Mouse (Mus musculus) thymus, postnatal 4 days (tissue): ENCODE results near the gene Sycp3.
"Not testable (repeated sequence)": the region's sequence is repeated elsewhere in the genome, so short reads cannot be mapped to it uniquely, and the experiment has no call there.

Experiments used
- DNase-seq: peaks from one replicate; pipeline ENCODE4 v3.0.0; 2021

The Sycp3 gene

DNA sequence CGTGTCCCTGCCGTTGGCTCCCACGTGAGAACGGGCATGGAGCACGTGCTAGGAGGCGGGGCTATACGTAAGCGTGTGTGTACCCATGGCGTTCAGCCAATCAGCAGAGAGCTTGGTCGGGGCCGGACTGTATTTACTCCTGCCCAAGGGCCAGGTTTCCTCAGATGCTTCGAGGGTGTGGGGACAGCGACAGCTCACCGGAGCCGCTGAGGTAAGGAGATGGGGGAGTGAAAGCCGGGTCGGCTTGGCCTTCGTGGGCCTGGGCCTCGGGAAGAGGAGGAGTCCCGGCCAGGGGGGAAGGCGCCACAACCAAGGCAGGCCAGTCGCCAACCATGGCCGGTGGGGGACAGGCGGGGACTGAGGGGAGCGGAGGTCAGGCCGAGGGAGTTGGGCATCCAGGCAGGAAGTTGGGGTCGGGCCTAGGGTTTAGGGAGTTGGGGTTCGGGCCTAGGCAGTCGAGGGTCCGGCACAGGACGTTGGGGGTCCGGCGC, at the start of gene Sycp3:
Gene Sycp3, plus strand, starts transcription at position 68 of the 491 bp plus-strand sequence.
- no peak for DNase-seq

DNA sequence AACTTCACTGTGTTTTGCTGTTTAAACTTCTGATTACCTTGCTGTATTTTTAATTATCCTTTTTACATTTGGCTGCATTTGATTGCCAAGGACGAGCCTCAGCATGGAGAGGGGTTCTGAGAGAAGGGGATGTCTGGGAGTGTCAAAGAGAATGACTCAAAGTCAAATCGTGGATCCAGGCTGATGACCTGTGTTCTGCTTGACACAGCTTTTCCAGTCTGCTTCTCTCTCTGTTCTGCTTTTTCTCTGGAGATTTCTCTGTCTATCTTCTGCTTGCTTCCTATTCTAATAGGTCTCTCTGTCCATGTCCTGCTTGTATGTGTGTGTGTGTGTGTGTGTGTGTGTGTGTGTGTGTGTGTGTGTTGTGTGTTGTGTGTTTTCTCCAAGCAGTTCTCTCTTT, 49.6 kb upstream of the Sycp3 start:
- no peak for DNase-seq

DNA sequence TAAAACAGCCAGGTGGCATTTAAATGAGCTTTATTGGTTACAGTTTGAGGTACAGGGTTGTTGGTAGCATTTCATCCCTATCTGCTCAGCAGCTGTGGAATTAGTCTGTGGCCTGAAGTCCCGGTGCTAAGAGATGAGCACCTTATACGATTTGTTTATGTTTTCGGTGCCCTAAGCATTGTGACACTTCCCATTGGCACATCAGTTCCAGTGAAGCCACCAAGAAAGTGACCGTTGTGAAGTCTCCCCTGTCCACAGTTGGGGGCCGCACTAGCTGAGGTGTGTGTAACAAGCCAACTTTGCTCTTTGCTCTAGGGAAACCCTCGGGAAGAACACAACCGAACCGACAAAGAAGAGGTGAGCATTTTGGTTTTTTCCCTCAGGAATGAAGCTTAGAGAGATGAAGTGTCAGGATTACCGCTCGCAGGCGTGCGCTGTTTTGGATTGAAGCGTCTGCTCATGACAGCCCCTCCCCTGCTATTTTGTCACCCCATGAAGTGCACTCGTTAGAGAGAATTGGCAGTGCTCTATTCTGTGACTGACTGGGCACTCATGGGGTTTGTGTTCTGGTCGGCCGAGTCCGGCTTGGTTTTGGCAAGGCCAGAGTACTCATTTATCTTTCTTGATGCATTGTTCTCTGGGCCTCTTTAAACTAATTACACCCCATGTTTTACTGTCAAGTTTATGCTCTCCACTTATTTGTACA, 46.9 kb upstream of the Sycp3 start:
- DNase-seq, result no peak

DNA sequence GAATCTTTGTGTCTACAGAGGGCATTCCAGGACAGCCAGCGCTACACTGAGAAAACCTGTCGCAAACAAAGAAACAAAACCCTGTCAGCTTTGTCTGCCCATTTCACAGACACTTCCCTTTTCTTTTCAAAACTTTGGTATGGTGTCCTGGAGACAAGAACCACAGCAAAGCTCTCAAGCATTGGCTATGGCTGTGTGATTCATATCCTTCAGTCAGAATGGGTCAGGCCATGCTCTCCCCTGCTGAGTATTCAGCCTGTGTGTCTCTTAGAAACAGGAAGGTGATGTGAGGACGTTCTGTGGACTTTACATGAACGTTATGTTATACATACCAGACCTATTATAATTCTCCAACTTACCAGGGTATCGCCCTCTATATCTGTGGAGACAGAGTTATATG, 41.7 kb upstream of the Sycp3 start:
- DNase-seq, result no peak

DNA sequence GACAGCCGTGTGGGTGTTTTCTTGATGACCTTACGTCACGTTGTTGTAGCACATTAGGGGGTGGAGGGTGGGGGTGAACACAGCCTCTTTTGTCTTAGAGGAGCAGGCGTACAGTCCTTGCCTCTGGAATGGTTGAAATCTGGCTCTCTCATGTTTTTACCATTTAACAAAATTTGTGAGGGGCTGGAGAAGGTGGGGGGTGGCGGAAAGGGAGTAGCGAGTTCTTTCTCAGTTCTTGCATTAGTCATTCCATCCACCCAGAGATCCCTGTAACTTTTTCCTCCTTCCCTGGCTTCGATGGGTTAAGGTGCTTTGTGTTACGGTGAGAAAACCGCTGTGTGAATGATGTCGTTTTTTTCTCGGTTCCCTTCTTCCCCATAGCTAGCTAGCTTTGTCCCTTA, 39.2 kb upstream of the Sycp3 start:
- DNase-seq, result no peak

DNA sequence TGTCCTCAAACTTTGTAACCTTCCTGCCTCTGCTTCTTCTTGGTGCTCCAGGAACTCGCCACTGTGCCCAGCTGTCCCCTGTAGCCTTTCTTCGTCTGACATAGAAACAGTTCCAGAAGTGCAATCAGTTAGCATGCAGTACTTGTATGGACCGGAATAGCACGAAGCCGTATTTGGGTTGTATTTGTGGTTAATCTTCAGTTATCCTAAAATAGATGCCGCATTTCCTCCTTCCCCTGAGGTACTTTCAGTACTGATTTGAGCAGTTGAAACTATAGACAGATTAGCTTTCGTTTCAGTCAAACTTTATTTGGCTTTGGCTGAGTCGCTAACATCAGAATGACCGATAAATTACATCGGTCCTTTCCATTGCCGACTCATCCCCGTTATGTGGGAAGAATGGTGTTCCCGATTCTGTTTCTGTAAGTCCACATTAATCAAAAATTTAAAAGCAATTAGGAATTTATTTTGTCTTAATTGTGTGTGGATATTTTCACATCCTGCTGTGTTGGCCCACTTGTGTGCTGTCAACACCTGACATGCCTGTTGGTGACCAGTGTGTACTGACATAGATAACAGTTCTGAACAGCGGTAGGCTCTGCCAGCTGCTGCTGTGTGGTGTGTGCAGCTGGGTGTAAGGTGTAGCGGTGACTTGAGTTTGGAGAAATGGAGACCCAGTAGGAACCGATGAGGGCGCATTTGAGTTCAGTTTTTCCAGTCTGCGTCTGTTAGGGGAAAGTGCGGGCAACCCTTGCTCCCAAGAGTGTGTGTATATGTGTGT, 38.5 kb upstream of the Sycp3 start:
- DNase-seq, result no peak

DNA sequence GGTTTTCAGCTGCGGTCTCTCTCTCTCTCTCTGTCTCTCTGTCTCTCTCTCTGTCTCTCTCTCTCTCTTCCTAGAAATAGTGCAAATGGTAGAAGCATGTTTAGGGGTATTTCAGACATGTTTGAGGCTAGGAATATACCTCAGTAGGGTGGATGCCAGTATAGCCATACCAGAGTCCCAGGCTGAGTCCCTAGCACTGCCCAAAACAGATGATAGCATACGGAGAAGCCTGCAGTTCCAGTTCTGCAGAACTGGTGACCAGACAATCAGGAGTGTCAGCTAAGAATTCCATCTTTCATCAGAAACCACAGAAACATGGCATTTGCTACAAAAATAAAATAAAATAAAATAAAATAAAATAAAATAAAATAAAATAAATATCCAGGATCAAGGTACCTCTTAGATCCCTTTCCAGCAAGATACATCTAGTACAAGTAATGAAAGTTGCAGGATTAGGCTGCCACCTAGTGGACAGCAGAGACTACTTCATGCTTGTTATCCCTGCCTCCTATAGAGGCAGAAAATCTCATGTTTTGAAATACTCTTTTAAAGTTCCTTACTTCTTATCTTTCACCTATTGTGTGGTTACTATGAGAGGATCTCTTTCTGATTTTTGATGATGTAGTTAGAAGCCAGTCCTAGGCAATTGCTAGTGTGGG, 33.1 kb upstream of the Sycp3 start:
- DNase-seq, result peak; percentile 59

DNA sequence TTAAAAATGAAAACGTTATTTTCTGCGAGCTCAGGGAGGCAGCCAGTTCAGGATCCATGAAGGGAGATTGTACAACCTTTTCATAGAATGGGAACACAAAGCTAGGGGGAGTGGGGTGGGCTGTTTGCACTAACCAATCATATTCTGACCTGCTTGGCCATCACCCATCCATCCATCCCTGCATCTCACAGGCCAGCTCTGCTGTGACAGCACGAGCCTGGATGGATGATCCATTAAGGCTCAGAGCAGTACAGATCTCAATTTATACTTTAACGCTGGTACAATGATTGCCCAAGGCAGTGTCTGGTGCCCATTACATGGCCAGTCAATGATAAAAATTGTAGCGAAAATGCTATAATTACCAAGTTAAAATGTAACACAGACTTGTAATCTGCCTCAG, 32.5 kb upstream of the Sycp3 start:
- DNase-seq, result no peak

DNA sequence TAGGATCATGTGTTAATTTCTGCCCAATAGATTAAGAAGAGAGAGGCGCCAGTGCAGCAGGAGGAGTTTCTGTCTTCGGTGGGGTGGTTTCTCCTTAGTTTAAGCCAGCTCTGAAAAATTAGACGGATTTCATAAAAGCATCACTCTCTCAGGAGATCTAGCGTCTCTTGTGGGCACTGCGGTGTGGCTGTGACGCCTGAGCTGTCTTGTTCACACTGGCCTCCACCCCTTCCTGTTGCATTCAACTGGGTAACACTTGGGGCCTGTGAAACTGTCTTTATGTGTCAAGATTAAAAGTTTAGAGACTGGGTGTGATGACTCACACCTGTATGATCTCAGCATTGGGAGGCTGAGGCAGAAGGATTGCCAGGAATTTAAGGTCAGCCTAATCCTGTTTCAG, 31.4 kb upstream of the Sycp3 start:
- DNase-seq, result no peak

DNA sequence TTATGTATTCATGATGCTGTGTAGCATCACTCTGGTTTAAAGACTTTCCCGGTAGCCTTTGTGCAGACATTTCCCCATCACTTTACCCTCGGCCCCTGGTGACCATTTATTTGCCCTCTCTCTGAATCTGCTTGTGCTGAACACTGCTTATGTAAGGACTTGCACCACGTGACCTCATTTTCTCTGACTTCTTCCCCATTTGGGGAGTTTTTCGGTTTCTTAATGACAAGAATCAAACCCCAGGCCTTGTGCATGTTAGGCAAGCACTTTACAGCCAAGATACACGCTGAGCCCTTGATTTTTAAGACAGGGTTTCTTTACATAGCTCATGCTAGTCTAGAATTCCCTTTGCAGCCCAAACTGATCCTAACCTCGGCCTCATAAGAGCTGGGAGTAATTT, 18.1 kb upstream of the Sycp3 start:
- DNase-seq, result no peak

DNA sequence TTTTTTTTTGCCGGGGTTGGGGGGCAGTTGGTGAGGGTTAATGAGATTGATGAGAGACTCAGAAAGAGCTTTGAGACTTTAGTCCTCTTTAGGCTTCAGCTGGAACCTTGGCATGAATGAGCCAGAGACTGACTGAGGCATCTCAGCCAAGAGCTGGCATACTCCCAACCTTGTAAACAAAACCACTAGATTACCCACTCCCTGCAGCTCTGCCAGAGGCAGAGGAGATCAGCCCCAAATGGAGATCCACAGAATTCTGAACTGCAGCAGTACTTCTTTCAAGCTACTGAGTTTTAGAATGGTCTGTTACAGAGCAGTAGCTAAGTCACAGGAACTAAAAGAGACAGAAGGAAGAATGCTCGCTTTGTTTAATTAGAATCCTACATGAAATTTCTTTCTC, 8.1 kb upstream of the Sycp3 start:
- DNase-seq, result no peak

DNA sequence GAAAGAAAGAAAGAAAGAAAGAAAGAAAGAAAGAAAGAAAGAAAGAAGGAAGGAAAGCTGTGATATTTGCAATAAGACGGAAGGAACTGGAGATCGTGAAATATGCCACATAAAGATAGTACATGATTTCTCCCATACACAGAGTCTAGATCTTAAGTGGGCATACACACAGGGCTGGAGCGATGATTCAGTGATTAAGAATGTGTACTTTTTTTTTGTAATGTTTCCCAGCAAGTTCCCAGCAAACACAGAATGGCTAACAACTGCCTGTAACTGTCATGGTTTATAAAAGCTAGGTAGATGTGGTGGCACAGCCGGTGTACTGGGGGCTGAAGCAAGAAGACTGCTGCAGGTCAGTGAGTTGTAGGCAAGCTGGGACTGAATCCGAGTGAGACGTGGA, 7.4 kb upstream of the Sycp3 start:
- no peak for DNase-seq

DNA sequence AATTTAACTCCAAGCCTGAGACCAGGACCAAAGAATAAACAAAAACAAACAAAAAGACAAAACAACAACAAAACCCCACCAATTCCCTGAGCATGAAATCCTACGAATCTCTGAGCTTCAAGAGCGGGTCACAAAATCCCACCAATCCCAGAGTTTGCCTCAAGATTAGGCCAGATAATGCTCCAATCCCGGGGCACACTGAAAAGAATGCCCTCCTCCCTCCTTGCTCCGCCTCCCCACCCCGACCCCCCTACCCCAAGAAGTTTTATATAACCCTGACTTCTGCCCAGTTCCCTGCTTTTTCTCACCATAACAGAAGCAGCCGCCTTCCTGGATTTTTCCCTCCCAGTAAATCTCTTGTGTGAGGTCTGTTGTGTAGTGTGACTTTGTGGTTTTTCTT, 1.6 kb upstream of the Sycp3 start:
- DNase-seq, result no peak

DNA sequence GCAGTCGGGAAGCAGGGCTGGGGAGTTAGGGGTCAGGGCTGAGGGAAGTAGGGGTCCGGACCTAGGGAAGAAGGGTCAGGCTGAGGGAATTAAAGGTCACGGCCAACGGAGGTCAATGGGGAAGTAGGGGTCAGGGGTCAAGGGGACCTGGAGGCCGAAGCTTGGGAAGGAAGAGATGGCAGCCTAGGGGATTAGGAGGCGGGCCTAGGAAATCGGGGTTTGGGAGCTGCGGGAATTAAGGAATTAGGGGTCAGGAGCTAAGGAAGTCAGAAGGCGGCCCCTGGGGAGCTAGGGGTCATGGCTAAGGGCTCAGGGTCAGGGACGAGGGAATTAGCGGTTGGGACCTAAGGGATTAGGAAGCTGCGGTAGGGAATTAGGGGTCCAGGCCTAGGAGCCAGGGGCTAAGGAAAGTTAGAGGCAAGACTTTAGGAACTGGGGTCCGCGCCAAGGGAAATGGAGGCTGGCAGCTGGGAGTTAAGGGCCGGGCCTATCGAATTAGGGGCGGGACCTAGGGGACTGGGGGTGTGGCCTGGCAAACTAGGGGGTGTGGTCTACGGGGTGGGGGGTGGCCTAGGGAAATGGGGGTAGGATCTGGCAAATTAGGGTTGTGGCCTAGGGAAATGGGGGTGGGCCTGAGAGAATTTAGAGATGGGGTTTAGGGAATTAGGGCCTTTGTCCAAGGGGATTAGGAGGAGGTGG, 902 bp downstream of the Sycp3 start:
- DNase-seq, result no peak

DNA sequence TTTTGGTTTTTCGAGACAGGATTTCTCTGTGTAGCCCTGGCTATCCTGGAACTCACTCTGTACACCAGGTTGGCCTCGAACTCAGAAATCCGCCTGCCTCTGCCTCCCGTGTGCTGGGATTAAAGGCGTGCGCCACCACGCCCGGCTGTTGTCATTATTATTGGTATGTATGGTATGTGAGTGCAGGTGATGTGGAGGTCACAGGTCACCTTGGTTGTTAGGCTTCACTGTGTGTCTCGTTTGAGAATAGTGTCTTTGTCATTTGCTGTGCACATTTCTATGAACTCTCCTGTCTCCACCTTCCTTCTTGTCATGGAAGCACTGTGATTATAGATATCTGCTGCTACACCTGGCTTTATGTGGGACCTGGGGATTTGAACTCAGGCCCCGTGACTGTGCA, 23.5 kb downstream of the Sycp3 start:
- DNase-seq, result not testable (repeated sequence)

DNA sequence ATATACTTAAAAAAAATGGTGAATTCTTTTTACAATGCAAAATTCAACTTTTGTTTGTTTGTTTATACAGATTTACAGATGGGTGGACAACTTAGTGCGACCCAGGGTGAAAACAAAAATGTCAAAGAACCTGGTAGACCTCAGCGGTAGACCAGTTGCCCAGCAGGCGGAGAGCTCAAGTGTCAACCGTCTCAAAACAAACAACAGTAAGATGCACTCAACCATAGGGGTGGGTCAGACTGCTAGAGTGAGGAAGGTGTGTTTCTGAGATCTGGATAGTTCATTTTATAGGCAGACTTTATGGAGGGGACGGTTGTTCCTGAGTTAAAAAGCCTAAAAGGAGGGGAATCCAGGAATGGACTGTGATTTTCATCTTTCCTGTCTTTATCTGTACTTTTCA, 29.3 kb downstream of the Sycp3 start:
- no peak for DNase-seq

DNA sequence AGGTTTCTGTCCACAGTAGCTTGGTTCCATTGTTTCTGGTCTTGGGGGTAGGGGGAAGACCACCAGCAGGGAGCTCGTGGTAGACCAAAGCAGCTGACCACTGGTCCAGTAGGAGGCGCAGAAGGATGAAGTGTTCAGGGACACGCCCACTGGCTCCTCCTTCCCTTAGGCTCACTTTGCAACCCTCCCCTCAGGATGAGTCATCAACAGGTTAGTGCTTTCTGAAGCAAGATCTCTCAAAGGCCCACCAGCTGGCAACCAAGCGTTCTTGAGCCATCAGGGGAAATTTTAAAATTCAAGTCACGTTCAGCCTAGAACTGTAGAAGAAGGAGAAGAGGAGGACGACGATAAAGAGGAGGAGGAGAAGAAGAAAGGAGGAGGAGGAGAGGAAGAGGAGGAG, 32.3 kb downstream of the Sycp3 start:
- DNase-seq, result no peak

DNA sequence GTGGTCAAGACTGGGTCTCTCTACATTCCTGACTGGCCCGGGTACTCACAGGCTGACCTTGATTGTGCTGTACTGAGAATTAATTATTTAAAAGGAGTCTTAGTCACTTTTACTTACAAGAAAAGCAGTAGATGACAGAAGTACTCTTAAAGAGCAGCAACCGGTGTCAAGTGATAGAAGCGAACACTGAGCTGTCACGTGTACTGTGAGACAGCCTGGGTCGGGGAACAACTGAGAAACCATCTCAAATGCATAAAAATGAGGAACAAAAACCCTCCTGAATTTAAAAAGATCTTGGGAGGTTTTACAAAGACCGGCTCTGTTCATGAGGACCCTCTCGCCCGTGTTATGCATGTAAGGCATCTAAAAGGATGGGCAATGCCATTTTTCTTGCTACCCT, 33.3 kb downstream of the Sycp3 start:
- DNase-seq, result no peak

DNA sequence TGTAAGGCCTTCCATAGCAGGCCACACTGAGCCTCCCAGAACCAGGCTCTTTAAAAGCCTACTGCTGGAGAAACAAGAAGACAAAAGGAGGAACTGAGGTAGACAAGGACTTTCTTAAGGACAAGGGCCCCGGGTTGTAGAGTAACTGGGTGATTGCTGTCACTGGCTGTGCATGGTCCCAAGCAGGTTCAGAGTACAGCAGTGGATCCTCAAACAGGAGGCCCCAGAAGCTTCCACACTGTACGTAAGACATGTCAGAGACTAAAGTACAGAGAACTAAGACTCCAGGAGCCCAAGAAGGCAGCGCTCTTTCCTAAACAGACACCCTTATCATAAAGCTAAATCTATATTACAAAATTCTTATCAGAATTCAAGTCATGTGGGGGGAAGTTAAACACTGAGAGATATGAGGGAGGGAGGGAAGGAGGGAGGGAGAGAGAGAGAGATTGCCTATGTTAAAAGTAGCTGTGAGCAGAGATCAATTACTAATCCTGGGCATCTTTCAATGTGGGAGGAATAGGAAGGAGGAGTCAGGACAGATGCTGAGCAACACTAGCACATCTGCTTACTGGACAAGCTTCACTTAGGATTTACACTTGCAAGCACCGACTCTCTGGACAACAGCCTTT, 35.7 kb downstream of the Sycp3 start:
- DNase-seq, result no peak

DNA sequence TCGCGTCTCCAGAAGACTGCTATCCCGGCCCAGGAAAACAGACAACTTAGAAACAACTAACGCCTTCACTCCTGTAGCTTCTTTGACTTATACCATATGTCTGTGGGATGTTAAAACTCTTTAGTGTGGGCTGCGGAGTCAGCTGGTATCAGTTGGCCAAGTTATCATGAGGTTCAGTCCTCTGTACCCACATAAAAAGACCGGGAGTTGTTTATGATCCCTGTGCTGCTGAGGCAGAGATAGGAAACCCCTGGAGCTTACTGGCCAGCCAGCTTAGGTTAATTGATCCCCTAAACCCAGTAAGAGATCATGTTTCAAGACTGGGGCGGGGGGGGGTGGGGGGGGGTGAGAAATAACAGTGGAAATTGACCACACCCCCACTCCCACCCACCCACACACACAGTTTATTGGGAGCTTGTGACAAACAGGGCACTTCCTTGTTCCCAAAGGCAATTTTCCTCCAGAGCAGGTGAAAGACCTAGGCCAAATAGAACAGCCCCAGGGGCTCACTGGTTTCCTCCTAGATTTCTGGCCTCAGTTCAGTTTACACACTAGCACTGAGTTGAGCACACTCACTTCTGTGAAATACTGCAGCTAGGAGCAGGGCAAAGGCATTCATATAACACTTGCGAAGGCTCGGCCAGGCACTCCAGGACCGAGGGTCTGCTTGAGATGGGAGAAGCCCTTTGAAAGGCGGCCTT, 37.6 kb downstream of the Sycp3 start:
- DNase-seq, result no peak

DNA sequence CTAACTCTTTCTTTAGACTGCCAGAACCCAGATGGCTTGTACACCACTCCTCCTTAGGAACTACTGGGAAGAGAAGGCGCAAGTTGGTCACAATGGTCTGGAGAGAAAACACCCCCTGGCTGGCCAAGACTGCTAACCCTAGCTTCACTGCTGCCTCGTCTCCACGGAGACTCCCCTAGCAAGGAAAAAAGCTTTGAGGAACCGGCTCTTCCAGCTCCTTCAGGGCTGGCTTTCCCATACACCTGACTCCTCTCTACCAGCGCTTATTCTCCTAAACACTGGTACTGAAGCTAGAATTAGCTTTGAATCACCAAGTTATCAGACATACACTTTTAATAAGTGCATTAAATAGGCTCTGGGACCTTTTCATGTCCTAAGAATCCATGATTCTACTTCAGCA, 40.6 kb downstream of the Sycp3 start:
- no peak for DNase-seq

DNA sequence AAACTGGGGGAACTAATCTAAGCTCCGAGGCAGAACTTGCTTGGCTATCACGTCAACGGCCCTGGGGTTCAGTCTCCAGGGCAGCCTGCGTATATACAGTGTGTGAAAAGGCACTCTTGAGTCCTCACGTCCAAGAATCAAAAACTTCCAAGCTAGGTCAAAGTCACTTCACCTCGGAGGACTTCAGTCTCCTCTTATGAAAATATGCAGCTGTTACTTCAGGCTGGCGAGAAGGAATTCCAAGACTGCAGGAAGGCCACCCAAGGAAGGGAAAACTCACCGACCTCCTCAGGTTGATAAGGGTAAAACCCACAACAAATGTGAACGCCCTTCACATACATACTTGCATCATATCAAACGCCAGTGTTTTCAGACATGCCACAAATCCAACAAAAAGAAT, 42.0 kb downstream of the Sycp3 start:
- no peak for DNase-seq
